Mouse (Mus musculus) small intestine, adult 2 months (tissue): Measurements from ENCODE around the gene Serpinb13.

Experiments
- CTCF ChIP-seq: fragments of 200-500 bp; IDR thresholded peaks from 2 replicates; pipeline ENCODE4 v1.5.1; 2012; ENCODE audit warnings: low read depth, mild to moderate bottlenecking, control low read depth, inconsistent platforms, low read length, moderate library complexity, mixed read lengths; ENCODE audit not compliant: insufficient replicate concordance, insufficient read length; ENCODE audit errors: extremely low read depth
- POLR2A ChIP-seq: fragments of 200-500 bp; IDR thresholded peaks from 2 replicates; pipeline ENCODE4 v1.6.1; 2012; ENCODE audit warnings: low read depth, mild to moderate bottlenecking, control low read depth, inconsistent platforms, low read length, moderate library complexity

GRCm38 (mm10) chr1:107006316-107006715 is 25.5 kb downstream of the Serpinb13 start:
- TF ChIP-seq CTCF (no peak), POLR2A (no peak)
